Mouse (Mus musculus) liver, embryonic 12.5 days (tissue): ENCODE measurements around the gene Retnlb. TPM values are rescaled to one million over a fixed set of nuclear protein-coding genes. Genes with fewer than 3 reads are reported as not detected.

Experiments used
- ATAC-seq: fragments of 200-750 bp; cut with Nextera tagmentation; 2 replicates; pipeline ENCODE4 v1.8.0; 2017; ENCODE audit warnings: moderate number of reproducible peaks, mild to moderate bottlenecking, moderate library complexity
- H3K27ac ChIP-seq: fragments of 300-500 bp; sonication (generic); 2 replicates; pipeline ENCODE4 v1.5.1; 2016; ENCODE audit warnings: mild to moderate bottlenecking
- H3K27me3 ChIP-seq: fragments of 300-500 bp; sonication (generic); replicated peaks from 2 replicates; pipeline ENCODE4 v1.6.1; 2016; ENCODE audit warnings: mild to moderate bottlenecking, moderate library complexity
- H3K36me3 ChIP-seq: fragments of 300-500 bp; sonication (generic); 2 replicates; pipeline ENCODE4 v1.6.1; 2016; ENCODE audit warnings: mild to moderate bottlenecking, moderate library complexity
- H3K4me1 ChIP-seq: fragments of 300-500 bp; sonication (generic); 2 replicates; pipeline ENCODE4 v1.6.1; 2016
- H3K4me2 ChIP-seq: fragments of 300-500 bp; sonication (generic); 2 replicates; pipeline ENCODE4 v1.6.1; 2016; ENCODE audit warnings: mild to moderate bottlenecking, moderate library complexity
- H3K4me3 ChIP-seq: fragments of 300-500 bp; sonication (generic); 2 replicates; pipeline ENCODE4 v1.5.1; 2016; ENCODE audit warnings: mild to moderate bottlenecking, moderate library complexity
- H3K9ac ChIP-seq: fragments of 300-500 bp; sonication (generic); 2 replicates; pipeline ENCODE4 v1.6.1; 2016; ENCODE audit warnings: mild to moderate bottlenecking, moderate library complexity
- H3K9me3 ChIP-seq: fragments of 300-500 bp; sonication (generic); replicated peaks from 2 replicates; pipeline ENCODE4 v1.6.1; 2016; ENCODE audit warnings: mild to moderate bottlenecking, moderate library complexity
- WGBS: fragments of 180-500 bp; shearing (Covaris S2); methylation state at CpG from one replicate; pipeline ENCODE4 v1.1.7; 2016; ENCODE audit not compliant: insufficient replicate concordance; 5-methylcytosine and 5-hydroxymethylcytosine counted together
- polyA plus RNA-seq: library from polyadenylated mRNA; unstranded; fragments of >200 nt; fragmentation: Nextera tagmentation; extraction: Ambion mirVana; gene quantifications from 2 replicates; pipeline ENCODE4 v1.2.1, GENCODE M21; 2016

The Retnlb gene
- polyA plus RNA-seq: not detected in 2 replicates

DNA sequence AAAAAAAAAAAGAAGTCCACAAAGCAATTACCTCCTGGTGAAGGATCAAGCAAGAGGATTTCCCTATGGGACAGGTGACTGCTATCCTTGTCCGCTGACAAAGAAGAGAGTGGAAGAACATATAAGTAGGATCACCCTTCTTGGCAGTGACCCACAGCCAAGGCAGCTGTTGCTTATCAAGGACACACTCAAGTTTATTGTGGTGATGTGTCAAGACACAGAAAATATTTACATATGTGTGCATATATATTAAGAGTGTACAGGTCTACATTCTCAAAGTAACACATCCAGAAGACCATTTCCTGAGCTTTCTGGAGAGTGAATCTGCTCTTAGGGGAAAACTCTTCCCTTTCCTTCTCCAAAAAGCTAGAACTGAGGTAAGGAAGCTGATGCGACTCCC is at the start of gene Retnlb:
Gene Retnlb, plus strand, starts transcription at position 162 of the 400 bp plus-strand sequence.
- 82% methylated on average over 2 of the region's 2 CpGs for WGBS

DNA sequence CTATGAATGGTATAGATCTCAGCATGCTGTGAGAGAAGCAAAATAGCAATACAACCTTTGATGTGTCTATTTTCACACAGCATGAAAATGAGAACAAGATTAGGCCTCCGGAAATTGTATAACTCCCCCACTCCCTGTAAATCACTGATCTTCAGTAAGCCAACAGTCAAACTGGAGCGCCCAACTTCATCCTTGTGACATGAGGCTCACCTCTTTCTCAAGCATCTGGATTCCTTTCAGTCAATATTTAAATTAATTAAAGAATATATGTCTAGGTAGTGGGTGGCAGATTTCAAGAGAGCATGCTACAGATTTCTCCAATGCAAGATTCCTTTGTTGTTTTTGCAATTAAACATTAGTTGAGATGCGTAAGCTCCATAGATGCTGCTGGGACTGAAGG is 47.5 kb upstream of the Retnlb start:
- no peak for ATAC-seq
- no peaks in the 10 kb centered on the region for H3K36me3 ChIP-seq

More for the DNA sequence above, at the start of gene Retnlb:
- Histone ChIP-seq H3K4me3 (no peak within 1 kb of the TSS), H3K27ac (no peak within 1 kb of the TSS), H3K36me3 (no peaks in the 10 kb centered on the region), H3K9me3 (no peaks in the 10 kb centered on the region), H3K27me3 (no peaks in the 10 kb centered on the region), H3K4me2 (no peak within 1 kb of the TSS), H3K9ac (no peak within 1 kb of the TSS), H3K4me1 (no peaks in the 10 kb centered on the region)
- ATAC-seq: no peak

DNA sequence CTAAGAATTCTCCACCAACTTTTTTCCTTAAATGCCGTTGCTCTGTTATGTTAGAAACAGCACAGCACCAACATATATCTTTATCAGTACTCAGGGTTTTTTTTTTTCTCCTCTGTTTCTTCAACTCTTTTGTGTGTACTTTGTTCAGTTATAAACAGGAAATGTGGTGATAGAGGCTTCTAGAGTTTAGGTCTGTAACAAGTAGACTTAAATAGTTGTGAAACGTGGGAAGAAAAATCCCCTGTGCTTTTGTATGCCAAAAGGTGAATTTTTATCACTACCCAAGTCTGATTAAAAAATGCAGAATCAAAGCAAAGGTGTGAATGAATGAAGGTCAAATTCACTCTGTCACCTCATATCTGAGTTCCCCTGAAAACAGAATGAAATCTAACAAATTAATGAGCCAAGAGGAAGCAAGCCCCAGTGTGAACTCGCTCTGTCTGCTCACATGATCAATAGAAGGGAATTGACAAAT is 44.6 kb upstream of the Retnlb start, which contains the start of gene Trat1:
Gene Trat1, minus strand, starts transcription at position 51 of the 475 bp plus-strand sequence.
- ATAC-seq: no peak
- Histone ChIP-seq H3K36me3 (no peaks in the 10 kb centered on the region), H3K4me1 (no peaks in the 10 kb centered on the region), H3K4me2 (no peak within 1 kb of the TSS), H3K27me3 (no peaks in the 10 kb centered on the region), H3K4me3 (no peak within 1 kb of the TSS), H3K27ac (no peak within 1 kb of the TSS), H3K9me3 (no peaks in the 10 kb centered on the region), H3K9ac (no peak within 1 kb of the TSS)
- WGBS: 57% methylated on average over 3 of the region's 3 CpGs

More for the DNA sequence above, 47.5 kb upstream of the Retnlb start:
- no peak overlapping the region for H3K27ac ChIP-seq
- no peaks in the 10 kb centered on the region for H3K27me3 ChIP-seq
- no peaks in the 10 kb centered on the region for H3K4me1 ChIP-seq
- H3K9ac ChIP-seq: no peak overlapping the region
- no peak overlapping the region for H3K4me2 ChIP-seq
- H3K9me3 ChIP-seq: no peaks in the 10 kb centered on the region
- 84% methylated on average over 3 of the region's 3 CpGs for WGBS
- no peak overlapping the region for H3K4me3 ChIP-seq

GRCm38 (mm10) chr16:48777254-48777653 is 39.4 kb upstream of the Retnlb start:
- Histone ChIP-seq H3K9me3 (no peaks in the 10 kb centered on the region), H3K4me2 (no peak overlapping the region), H3K27ac (no peak overlapping the region), H3K27me3 (no peaks in the 10 kb centered on the region), H3K36me3 (no peaks in the 10 kb centered on the region), H3K9ac (no peak overlapping the region), H3K4me1 (no peaks in the 10 kb centered on the region), H3K4me3 (no peak overlapping the region)
- WGBS: 68% methylated on average over 2 of the region's 2 CpGs
- no peak for ATAC-seq

DNA sequence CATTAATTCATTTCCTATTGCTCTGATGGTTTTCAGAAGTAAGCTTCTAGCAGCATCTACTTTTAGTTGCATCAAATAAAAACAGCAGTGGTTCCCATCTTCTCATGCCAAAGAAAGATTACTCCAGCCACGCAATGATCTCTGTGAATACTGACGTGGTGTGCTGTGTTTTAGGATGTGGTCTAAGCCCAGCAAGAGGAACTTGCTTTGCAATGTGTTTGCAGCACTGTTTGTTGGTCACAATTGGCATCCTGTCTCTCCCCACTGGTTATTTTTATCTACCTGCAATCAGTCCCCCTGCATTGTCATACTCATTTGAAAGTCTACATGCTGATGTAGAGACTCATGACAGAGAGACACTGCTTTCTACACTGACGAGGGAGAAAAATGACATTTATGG is 30.4 kb upstream of the Retnlb start:
- Histone ChIP-seq H3K36me3 (no peaks in the 10 kb centered on the region), H3K9me3 (no peaks in the 10 kb centered on the region), H3K27me3 (no peaks in the 10 kb centered on the region), H3K9ac (no peak overlapping the region), H3K4me2 (no peak overlapping the region), H3K4me3 (no peak overlapping the region), H3K27ac (no peak overlapping the region), H3K4me1 (no peaks in the 10 kb centered on the region)
- no peak for ATAC-seq
- WGBS: 26% methylated on average over 3 of the region's 3 CpGs

- Histone ChIP-seq H3K4me3 (no peak overlapping the region), H3K36me3 (no peaks in the 10 kb centered on the region), H3K9me3 (no peaks in the 10 kb centered on the region), H3K27ac (no peak overlapping the region), H3K27me3 (no peaks in the 10 kb centered on the region), H3K4me1 (no peaks in the 10 kb centered on the region), H3K9ac (no peak overlapping the region), H3K4me2 (no peak overlapping the region)
- 35% methylated on average over 4 of the region's 4 CpGs for WGBS
- no peak for ATAC-seq
Observed at GRCm38 (mm10) chr16:48788704-48789185, 27.9 kb upstream of the Retnlb start.

GRCm38 (mm10) chr16:48798285-48798684 is 18.4 kb upstream of the Retnlb start:
- no peak overlapping the region for H3K9ac ChIP-seq
- no peak overlapping the region for H3K27ac ChIP-seq
- H3K4me1 ChIP-seq: no peaks in the 10 kb centered on the region
- no peak for ATAC-seq
- H3K9me3 ChIP-seq: no peaks in the 10 kb centered on the region
- no peaks in the 10 kb centered on the region for H3K36me3 ChIP-seq
- no peaks in the 10 kb centered on the region for H3K27me3 ChIP-seq
- no peak overlapping the region for H3K4me2 ChIP-seq
- 38% methylated on average over 3 of the region's 3 CpGs for WGBS
- H3K4me3 ChIP-seq: no peak overlapping the region

DNA sequence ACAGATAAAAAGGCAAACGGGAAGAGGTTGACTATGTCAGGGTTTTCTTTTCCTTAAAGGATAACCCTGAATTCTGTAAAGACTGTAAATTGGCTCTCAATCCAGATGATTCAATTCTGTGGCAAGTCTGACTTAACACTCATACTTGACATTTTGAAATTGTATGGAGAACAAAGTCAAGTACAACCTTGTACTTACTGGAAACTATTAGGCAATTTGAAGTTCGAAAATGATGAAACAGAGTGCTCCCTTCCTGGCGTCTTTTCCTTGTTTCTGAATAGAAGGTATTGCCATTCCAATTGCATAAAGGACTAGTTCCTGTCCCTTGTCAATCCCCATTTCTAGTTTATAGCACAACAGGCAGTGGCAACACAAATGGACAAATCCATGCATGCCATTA is 17.2 kb upstream of the Retnlb start:
- Histone ChIP-seq H3K4me3 (no peak overlapping the region), H3K27me3 (no peaks in the 10 kb centered on the region), H3K9me3 (no peaks in the 10 kb centered on the region), H3K4me2 (no peak overlapping the region), H3K36me3 (no peaks in the 10 kb centered on the region), H3K27ac (no peak overlapping the region), H3K4me1 (no peaks in the 10 kb centered on the region), H3K9ac (no peak overlapping the region)
- 63% methylated on average over 3 of the region's 3 CpGs for WGBS
- ATAC-seq: no peak

DNA sequence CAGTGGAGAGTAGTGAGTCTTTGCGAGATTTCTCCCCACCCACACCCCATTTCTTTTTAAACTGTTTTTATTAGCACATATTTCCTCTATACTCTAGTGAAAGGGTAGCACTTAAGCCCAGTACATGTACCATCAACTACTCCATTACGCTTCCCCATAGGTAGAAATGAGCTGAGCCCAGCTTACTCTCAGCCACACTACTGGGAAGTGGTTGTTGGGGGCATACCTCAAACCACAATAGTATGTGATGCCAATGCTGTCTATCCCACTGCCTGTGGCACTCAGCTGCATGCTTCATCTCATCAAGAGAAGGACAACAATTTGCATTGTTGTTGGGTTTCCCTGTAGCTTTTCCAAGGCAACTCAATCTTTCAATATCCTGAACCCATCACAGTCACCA is 15.8 kb upstream of the Retnlb start:
- Histone ChIP-seq H3K27ac (no peak overlapping the region), H3K27me3 (no peaks in the 10 kb centered on the region), H3K4me2 (no peak overlapping the region), H3K9ac (no peak overlapping the region), H3K36me3 (no peaks in the 10 kb centered on the region), H3K9me3 (no peaks in the 10 kb centered on the region), H3K4me3 (no peak overlapping the region), H3K4me1 (no peaks in the 10 kb centered on the region)
- 64% methylated on average over 2 of the region's 2 CpGs for WGBS
- no peak for ATAC-seq

DNA sequence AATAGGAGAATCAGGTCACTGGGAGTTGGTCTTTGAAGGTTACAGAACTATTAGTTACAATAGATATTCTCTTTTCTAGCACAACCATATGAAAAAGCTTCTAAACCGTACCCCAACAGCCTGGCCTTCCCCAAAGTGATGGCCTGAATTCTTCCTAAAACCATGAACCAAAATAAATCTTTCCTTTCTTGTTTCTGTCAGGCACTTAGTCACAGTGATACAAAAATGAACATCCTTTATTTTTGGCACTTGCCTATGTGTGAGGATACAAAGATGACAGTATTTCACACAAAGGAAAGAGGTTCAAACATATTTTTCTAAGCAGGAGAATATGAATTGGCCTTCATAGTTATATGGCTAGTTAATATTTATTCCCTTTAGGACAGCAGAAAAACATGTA is 11.2 kb upstream of the Retnlb start:
- Histone ChIP-seq H3K9ac (no peak overlapping the region), H3K4me2 (no peak overlapping the region), H3K4me3 (no peak overlapping the region), H3K27ac (no peak overlapping the region), H3K9me3 (no peaks in the 10 kb centered on the region), H3K27me3 (no peaks in the 10 kb centered on the region), H3K4me1 (no peaks in the 10 kb centered on the region), H3K36me3 (no peaks in the 10 kb centered on the region)
- no peak for ATAC-seq
- 64% methylated on average over 1 of the region's 1 CpGs for WGBS

DNA sequence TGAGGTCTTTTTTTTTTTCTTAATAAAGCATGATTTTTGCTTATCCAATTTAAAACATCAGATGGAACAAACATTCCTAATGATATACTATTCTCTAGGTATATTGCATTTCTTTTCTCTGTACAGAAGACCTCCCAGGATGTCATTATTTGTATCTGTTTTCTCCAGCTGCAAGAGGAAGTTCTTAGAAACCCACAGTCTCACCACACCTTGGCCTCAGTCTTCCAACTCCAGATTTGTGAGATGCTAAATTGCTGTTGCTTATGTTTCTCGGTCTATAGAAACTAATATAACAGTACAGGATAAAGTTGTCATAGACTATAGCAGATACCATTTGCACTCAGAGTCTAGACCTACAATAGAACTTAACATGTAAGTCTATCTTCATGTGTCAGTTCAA is 10.1 kb upstream of the Retnlb start:
- Histone ChIP-seq H3K27ac (no peak overlapping the region), H3K4me3 (no peak overlapping the region), H3K9ac (no peak overlapping the region), H3K9me3 (no peaks in the 10 kb centered on the region), H3K36me3 (no peaks in the 10 kb centered on the region), H3K4me2 (no peak overlapping the region), H3K27me3 (no peaks in the 10 kb centered on the region), H3K4me1 (no peaks in the 10 kb centered on the region)
- 51% methylated on average over 1 of the region's 1 CpGs for WGBS
- no peak for ATAC-seq

DNA sequence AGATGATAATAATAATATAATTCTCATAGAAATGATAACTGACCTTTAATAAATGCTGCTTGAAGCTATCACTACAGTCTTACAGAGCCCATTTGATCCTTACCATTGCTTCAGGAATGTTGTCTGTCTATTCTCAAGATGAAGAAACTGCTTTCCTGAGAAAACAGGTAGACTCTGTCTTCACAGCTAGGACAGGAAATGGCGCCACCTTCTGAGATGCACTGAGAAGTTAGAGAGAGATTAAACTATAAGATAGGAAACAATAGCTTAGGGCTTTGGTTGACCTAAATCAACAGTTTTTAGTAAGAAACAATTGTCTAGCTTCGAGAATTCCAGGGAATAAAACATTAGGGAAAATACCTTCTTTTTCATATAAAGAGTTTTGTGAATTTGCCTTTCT is 7.3 kb upstream of the Retnlb start:
- H3K9ac ChIP-seq: no peak overlapping the region
- H3K36me3 ChIP-seq: no peaks in the 10 kb centered on the region
- 37% methylated on average over 2 of the region's 2 CpGs for WGBS
- H3K27ac ChIP-seq: no peak overlapping the region
- H3K27me3 ChIP-seq: no peaks in the 10 kb centered on the region
- H3K4me3 ChIP-seq: no peak overlapping the region
- H3K4me1 ChIP-seq: no peaks in the 10 kb centered on the region
- no peak for ATAC-seq
- no peak overlapping the region for H3K4me2 ChIP-seq
- no peaks in the 10 kb centered on the region for H3K9me3 ChIP-seq

DNA sequence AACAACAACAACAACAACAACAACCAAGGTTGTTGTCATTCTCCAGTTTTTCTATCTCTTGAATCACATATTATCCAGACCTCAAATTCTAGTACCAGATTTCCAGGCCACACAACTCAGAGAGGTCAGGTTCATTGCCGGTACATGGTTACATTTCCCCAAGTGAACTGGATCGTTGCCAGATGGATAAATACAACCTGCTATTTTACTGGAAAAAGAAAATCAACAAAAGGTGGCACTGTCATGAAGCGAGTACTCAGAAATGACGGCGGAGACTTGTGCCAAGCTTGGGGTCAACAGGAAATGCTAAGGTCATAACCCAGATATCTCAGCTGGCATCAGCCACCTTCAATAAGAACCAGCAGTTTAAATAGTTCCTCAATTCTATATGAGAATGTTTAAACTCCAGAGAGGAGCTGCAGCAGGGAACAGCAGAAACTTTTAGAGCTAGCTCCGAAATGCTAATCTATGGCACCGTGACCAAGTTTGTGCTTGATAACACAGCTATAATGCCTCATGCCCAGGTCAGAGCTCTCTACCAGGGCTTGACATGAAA is 4.7 kb upstream of the Retnlb start:
- Histone ChIP-seq H3K27me3 (no peaks in the 10 kb centered on the region), H3K36me3 (no peaks in the 10 kb centered on the region), H3K9me3 (no peaks in the 10 kb centered on the region), H3K4me2 (no peak overlapping the region), H3K4me3 (no peak overlapping the region), H3K4me1 (no peaks in the 10 kb centered on the region), H3K9ac (no peak overlapping the region), H3K27ac (no peak overlapping the region)
- ATAC-seq: no peak
- WGBS: 59% methylated on average over 7 of the region's 7 CpGs
